In the genomic region with DNA sequence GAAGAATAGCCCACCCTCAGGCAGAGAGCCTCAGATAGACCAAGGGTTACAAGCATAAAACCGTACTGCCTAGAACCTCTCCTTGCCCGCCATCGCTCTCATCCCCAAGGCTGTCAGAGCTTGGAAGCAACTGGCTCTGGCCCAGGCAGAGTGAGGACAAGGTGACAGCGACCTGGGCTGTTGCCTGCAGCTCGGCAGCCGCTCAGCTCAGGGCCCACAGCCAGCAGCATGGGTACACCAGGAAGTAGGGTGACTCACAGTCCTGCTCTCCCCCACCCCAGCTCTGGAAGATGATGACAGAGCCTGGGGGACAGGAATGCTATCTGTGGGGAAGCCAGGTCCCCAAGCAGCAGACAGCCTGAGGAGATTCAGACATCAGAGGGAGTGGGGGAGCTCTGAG, we compare ENCODE assay signal across 10 mouse cellular contexts. TPM values are rescaled to one million over a fixed set of nuclear protein-coding genes. Genes with fewer than 3 reads are reported as not detected.
DNase-seq lines count a peak whose midpoint lies in the region; ATAC-seq and TF ChIP-seq lines count a peak whose summit lies in the region.
"Had no signal": no experiment of that assay in that cellular context is flagged by ENCODE, and none has a peak within 500 bp of the region (broad histone marks: within the 10 kb centered on the region; RNA-seq: fewer than 3 reads in every experiment).

No protein-coding gene starts in this region.

- DNase-seq in hindbrain, postnatal 0 days (ENCODE audit: low spot score) = peak; percentile 40
- no peak for DNase-seq in hindbrain, embryonic 11.5 days (ENCODE audit: low spot score)
- peak; percentile 86 for DNase-seq in adrenal gland, adult 8-10 months
- peak; percentile 43 for DNase-seq in gastrocnemius, postnatal 10 days
- no peak for DNase-seq in kidney, postnatal 0 days (ENCODE audit: low spot score)
- no peak for DNase-seq in thymus, adult 2 months
- DNase-seq in midbrain, embryonic 14.5 days = no peak

- WGBS in hindbrain, postnatal 0 days = 64% methylated on average over 6 of the region's 6 CpGs
- 80% methylated on average over 6 of the region's 6 CpGs for WGBS in hindbrain, embryonic 11.5 days
- WGBS in kidney, postnatal 0 days = 57% methylated on average over 6 of the region's 6 CpGs
- 74% methylated on average over 6 of the region's 6 CpGs for whole genome bisulfite sequencing in stomach, embryonic 15.5 days
- 65% methylated on average over 6 of the region's 6 CpGs for WGBS in thymus, adult 2 months
- WGBS in midbrain, embryonic 14.5 days = 86% methylated on average over 6 of the region's 6 CpGs

- H3K4me1 ChIP-seq in hindbrain, postnatal 0 days (ENCODE audit: insufficient read depth, low read length) = 0 out of 2 replicates have a peak, but pooled peaks cover 2% of the 10 kb centered on the region
- peaks cover 2% of the 10 kb centered on the region; the same call in 1 of the 2 replicates for H3K4me1 ChIP-seq in hindbrain, embryonic 11.5 days (replicated peaks; ENCODE audit: control insufficient read depth, insufficient read depth, low read length)
- H3K4me1 ChIP-seq in kidney, postnatal 0 days (replicated peaks; ENCODE audit: insufficient read depth, low read length) = peaks cover 13% of the 10 kb centered on the region
- H3K4me1 ChIP-seq in stomach, embryonic 15.5 days = peaks cover 3% of the 10 kb centered on the region; the same call in 1 of the 2 replicates
- no peaks in the 10 kb centered on the region for H3K4me1 ChIP-seq in thymus, adult 2 months (replicated peaks; ENCODE audit: control insufficient read depth, insufficient read depth, low read length)
- H3K4me1 ChIP-seq in midbrain, embryonic 14.5 days (ENCODE audit: control insufficient read depth, insufficient read depth, low read length) = peaks cover 20% of the 10 kb centered on the region

- peaks cover 14% of the 10 kb centered on the region for H3K27me3 ChIP-seq in hindbrain, postnatal 0 days (ENCODE audit: insufficient read depth, low read length)
- H3K27me3 ChIP-seq in hindbrain, embryonic 11.5 days (ENCODE audit: control insufficient read depth, insufficient read depth, low read length) = peaks cover 18% of the 10 kb centered on the region
- H3K27me3 ChIP-seq in kidney, postnatal 0 days (ENCODE audit: insufficient read depth, low read length) = peaks cover 8% of the 10 kb centered on the region; the same call in 1 of the 2 replicates
- peaks cover 26% of the 10 kb centered on the region for H3K27me3 ChIP-seq in stomach, embryonic 15.5 days (replicated peaks)
- no peaks in the 10 kb centered on the region for H3K27me3 ChIP-seq in thymus, adult 2 months (ENCODE audit: control insufficient read depth, insufficient read depth, low read length)
- peaks cover 14% of the 10 kb centered on the region; the same call in 1 of the 2 replicates for H3K27me3 ChIP-seq in midbrain, embryonic 14.5 days (ENCODE audit: control insufficient read depth, insufficient read depth, low read length)

- H3K9me3 ChIP-seq in hindbrain, postnatal 0 days (ENCODE audit: low read length) = no peaks in the 10 kb centered on the region
- H3K9me3 ChIP-seq in hindbrain, embryonic 11.5 days (ENCODE audit: control insufficient read depth, low read length) = no peaks in the 10 kb centered on the region
- H3K9me3 ChIP-seq in kidney, postnatal 0 days (replicated peaks; ENCODE audit: low read length) = no peaks in the 10 kb centered on the region
- H3K9me3 ChIP-seq in stomach, embryonic 15.5 days = no peaks in the 10 kb centered on the region
- no peaks in the 10 kb centered on the region for H3K9me3 ChIP-seq in midbrain, embryonic 14.5 days (ENCODE audit: control insufficient read depth, low read length)
- H3K9me3 ChIP-seq: embryonic facial prominence, embryonic 13.5 days; limb, embryonic 15.5 days had no signal

- H3K9ac ChIP-seq in hindbrain, postnatal 0 days (replicated peaks; ENCODE audit: low read length) = no peak overlapping the region
- no peak overlapping the region for H3K9ac ChIP-seq in hindbrain, embryonic 11.5 days (ENCODE audit: low read depth, low read length)
- no peak overlapping the region for H3K9ac ChIP-seq in kidney, postnatal 0 days (ENCODE audit: low read depth, low read length)
- H3K9ac ChIP-seq in stomach, embryonic 15.5 days = no peak overlapping the region
- no peak overlapping the region for H3K9ac ChIP-seq in midbrain, embryonic 14.5 days (replicated peaks; ENCODE audit: low read length)
- H3K9ac ChIP-seq: embryonic facial prominence, embryonic 13.5 days; limb, embryonic 15.5 days had no signal

- H3K4me3 ChIP-seq in hindbrain, postnatal 0 days (ENCODE audit: low read length) = no peak overlapping the region
- no peak overlapping the region for H3K4me3 ChIP-seq in hindbrain, embryonic 11.5 days (ENCODE audit: low read depth, low read length)
- no peak overlapping the region for H3K4me3 ChIP-seq in kidney, postnatal 0 days (replicated peaks; ENCODE audit: low read depth, low read length)
- H3K4me3 ChIP-seq in stomach, embryonic 15.5 days (replicated peaks) = no peak overlapping the region
- no peak overlapping the region for H3K4me3 ChIP-seq in thymus, adult 2 months (ENCODE audit: control insufficient read depth, insufficient read depth, low read length)
- H3K4me3 ChIP-seq in midbrain, embryonic 14.5 days (replicated peaks; ENCODE audit: low read depth, low read length) = no peak overlapping the region
- H3K4me3 ChIP-seq: embryonic facial prominence, embryonic 13.5 days; limb, embryonic 15.5 days had no signal

- ATAC-seq in hindbrain, postnatal 0 days = no peak
- ATAC-seq in hindbrain, embryonic 11.5 days (ENCODE audit: low FRiP score) = no peak
- no peak; the same call in 1 of the 2 replicates for ATAC-seq in kidney, postnatal 0 days (replicated peaks; ENCODE audit: low FRiP score, low read depth)
- ATAC-seq in stomach, embryonic 15.5 days (ENCODE audit: insufficient read depth, low FRiP score, low read depth) = 0 out of 2 replicates have a peak, but pooled peaks have one; percentile 42
- no peak for ATAC-seq in midbrain, embryonic 14.5 days (ENCODE audit: low FRiP score, low TSS enrichment)

- TF ChIP-seq POLR2A in thymus, adult 2 months (IDR thresholded peaks at IDR 0.05; ENCODE audit: control insufficient read depth, extremely low read depth, insufficient read depth, low read length, poor library complexity) = no peak

- no peak for TF ChIP-seq CTCF in hindbrain, postnatal 0 days (IDR thresholded peaks at IDR 0.05; ENCODE audit: low read depth)
- no peak for TF ChIP-seq CTCF in kidney, postnatal 0 days (IDR thresholded peaks at IDR 0.05; ENCODE audit: low read depth)
- TF ChIP-seq CTCF in thymus, adult 2 months (IDR thresholded peaks at IDR 0.05; ENCODE audit: borderline replicate concordance, control insufficient read depth, extremely low read depth, insufficient read depth, low read length, poor library complexity) = no peak

- H3K36me3 ChIP-seq in hindbrain, postnatal 0 days (ENCODE audit: insufficient read depth, low read length) = no peaks in the 10 kb centered on the region
- no peaks in the 10 kb centered on the region for H3K36me3 ChIP-seq in hindbrain, embryonic 11.5 days (ENCODE audit: control insufficient read depth, insufficient read depth, low read length)
- no peaks in the 10 kb centered on the region for H3K36me3 ChIP-seq in kidney, postnatal 0 days (ENCODE audit: insufficient read depth, low read length)
- no peaks in the 10 kb centered on the region for H3K36me3 ChIP-seq in stomach, embryonic 15.5 days
- no peaks in the 10 kb centered on the region for H3K36me3 ChIP-seq in thymus, adult 2 months (ENCODE audit: control insufficient read depth, insufficient read depth, low read length)
- no peaks in the 10 kb centered on the region for H3K36me3 ChIP-seq in midbrain, embryonic 14.5 days (ENCODE audit: control insufficient read depth, insufficient read depth, low read length)
- H3K36me3 ChIP-seq: embryonic facial prominence, embryonic 13.5 days; limb, embryonic 15.5 days had no signal

- H3K4me2 ChIP-seq in hindbrain, postnatal 0 days (ENCODE audit: low read depth, low read length) = no peak overlapping the region
- H3K4me2 ChIP-seq in hindbrain, embryonic 11.5 days (replicated peaks; ENCODE audit: low read depth, low read length) = no peak overlapping the region
- no peak overlapping the region for H3K4me2 ChIP-seq in kidney, postnatal 0 days (ENCODE audit: low read length)
- no peak overlapping the region for H3K4me2 ChIP-seq in stomach, embryonic 15.5 days
- no peak overlapping the region for H3K4me2 ChIP-seq in midbrain, embryonic 14.5 days (ENCODE audit: low read length)
- H3K4me2 ChIP-seq: embryonic facial prominence, embryonic 13.5 days; limb, embryonic 15.5 days had no signal

- no peak overlapping the region for H3K27ac ChIP-seq in hindbrain, postnatal 0 days
- no peak overlapping the region for H3K27ac ChIP-seq in hindbrain, embryonic 11.5 days (ENCODE audit: low read depth, low read length)
- H3K27ac ChIP-seq in kidney, postnatal 0 days = 0 out of 2 replicates have a peak overlapping the region, but pooled peaks have one; percentile 43
- H3K27ac ChIP-seq in stomach, embryonic 15.5 days = no peak overlapping the region
- no peak overlapping the region for H3K27ac ChIP-seq in thymus, adult 2 months (ENCODE audit: control insufficient read depth, insufficient read depth, low read length)
- no peak overlapping the region for H3K27ac ChIP-seq in midbrain, embryonic 14.5 days (replicated peaks; ENCODE audit: low read depth, low read length)
- H3K27ac ChIP-seq: embryonic facial prominence, embryonic 13.5 days; limb, embryonic 15.5 days had no signal

RNA-seq across cellular contexts. Expression of a gene that starts 6.2 kb away (rescaled TPM):
- total RNA-seq in hindbrain, postnatal 0 days (2014; rRNA removed) = 27.8 and 38.6 TPM in 2 replicates
- polyA plus RNA-seq in hindbrain, postnatal 0 days (2015; fragmentation: Nextera tagmentation; extraction: Ambion mirVana) = 9.8 and 10.0 TPM in 2 replicates
- polyA plus RNA-seq in hindbrain, embryonic 11.5 days (2014; fragmentation: Nextera tagmentation; extraction: Ambion mirVana) = 13.5 and 16.8 TPM in 2 replicates
- total RNA-seq in adrenal gland, adult 8-10 months (2022) = 10 to 100 TPM in 3 of 4 experiments, 1 to 10 TPM in 1; 7.1 to 29.9 (median 13.8) TPM
- under 1 TPM; 0.49 to 0.84 TPM for total RNA-seq in gastrocnemius, postnatal 10 days (2021)
- 14.1 and 16.8 TPM in 2 replicates for polyA plus RNA-seq in kidney, postnatal 0 days (2015; fragmentation: Nextera tagmentation; extraction: Ambion mirVana)
- polyA plus RNA-seq in stomach, embryonic 15.5 days (2015; fragmentation: Nextera tagmentation; extraction: Ambion mirVana) = 2.4 and 3.8 TPM in 2 replicates
- 6.1 and 6.3 TPM in 2 replicates for polyA plus RNA-seq in thymus, adult 2 months (2012; rRNA removed)
- 14.7 and 14.9 TPM in 2 replicates for polyA plus RNA-seq in midbrain, embryonic 14.5 days (2014; fragmentation: Nextera tagmentation; extraction: Ambion mirVana)

Comparison
In these comparisons a context has a peak if more than half of its experiments do, and no peak if none do; other contexts are left out.
1. DNase-seq: peak in hindbrain, postnatal 0 days (single experiment), adrenal gland, adult 8-10 months (single experiment) and gastrocnemius, postnatal 10 days (single experiment); none in hindbrain, embryonic 11.5 days (single experiment), kidney, postnatal 0 days (single experiment), thymus, adult 2 months (single experiment) and midbrain, embryonic 14.5 days (single experiment).